Mouse (Mus musculus): Measurements from ENCODE around the gene Zbtb20. TPM values are rescaled to one million over a fixed set of nuclear protein-coding genes. Genes with fewer than 3 reads are reported as not detected.

Zbtb20 gene
- polyA plus RNA-seq, 1 experiment from 2014 or later, result 22.8 TPM

GRCm38 (mm10) chr16:43286783-43287383 lies 411.2 kb downstream of the Zbtb20 start:
- Histone ChIP-seq H3K27ac (no peak overlapping the region), H3K27me3 (no peaks in the 10 kb centered on the region), H3K4me2 (replicated peaks) (no peak overlapping the region), H3K9me3 (no peaks in the 10 kb centered on the region), H3K9ac (no peak overlapping the region), H3K36me3 (no peaks in the 10 kb centered on the region), H3K4me3 (no peak overlapping the region), H3K4me1 (0 out of 2 replicates have a peak, but pooled peaks cover 7% of the 10 kb centered on the region)
- ATAC-seq (ENCODE audit: low FRiP score, low read depth), result no peak
- 70% methylated on average over 1 of the region's 1 CpGs for WGBS

DNA sequence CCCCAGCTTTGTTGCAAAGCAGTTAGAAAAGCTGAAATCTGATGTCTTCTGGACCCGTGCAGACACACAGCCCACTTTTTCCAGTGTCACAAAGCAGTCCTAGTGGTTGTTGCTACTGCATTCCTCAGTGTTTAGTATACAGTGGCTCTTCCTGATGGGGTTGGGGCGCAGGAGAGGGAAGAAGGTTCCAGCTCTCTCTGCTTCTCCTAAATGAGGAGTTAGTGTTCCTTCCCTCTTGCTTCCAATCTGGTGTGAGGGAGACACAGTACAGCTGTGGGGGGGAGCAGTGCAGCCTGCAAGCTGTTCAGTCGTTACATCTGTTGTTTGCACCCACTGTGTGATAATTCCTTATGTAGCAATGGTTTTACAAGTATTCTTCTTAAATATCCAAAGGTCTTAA lies 415.7 kb downstream of the Zbtb20 start:
- 53% methylated on average over 3 of the region's 3 CpGs for WGBS
- ATAC-seq (ENCODE audit: low FRiP score, low read depth), result no peak
- H3K27ac ChIP-seq, result no peak overlapping the region

GRCm38 (mm10) chr16:43297953-43298596 lies 422.4 kb downstream of the Zbtb20 start:
- WGBS, result 77% methylated on average over 5 of the region's 5 CpGs
- H3K27ac ChIP-seq, result no peak overlapping the region; the same call in 1 of the 2 replicates
- H3K4me3 ChIP-seq, result no peak overlapping the region
- H3K36me3 ChIP-seq, result no peaks in the 10 kb centered on the region
- no peak overlapping the region for H3K9ac ChIP-seq
- no peak for ATAC-seq (ENCODE audit: low FRiP score, low read depth)
- H3K27me3 ChIP-seq, result no peaks in the 10 kb centered on the region
- H3K9me3 ChIP-seq, result no peaks in the 10 kb centered on the region
- H3K4me1 ChIP-seq, result peaks cover 11% of the 10 kb centered on the region
- H3K4me2 ChIP-seq (replicated peaks), result no peak overlapping the region

More for the DNA sequence above, 415.7 kb downstream of the Zbtb20 start:
- Histone ChIP-seq H3K4me1 (0 out of 2 replicates have a peak, but pooled peaks cover 5% of the 10 kb centered on the region), H3K27me3 (no peaks in the 10 kb centered on the region), H3K36me3 (no peaks in the 10 kb centered on the region), H3K4me2 (replicated peaks) (no peak overlapping the region), H3K9ac (no peak overlapping the region), H3K9me3 (no peaks in the 10 kb centered on the region), H3K4me3 (no peak overlapping the region)

DNA sequence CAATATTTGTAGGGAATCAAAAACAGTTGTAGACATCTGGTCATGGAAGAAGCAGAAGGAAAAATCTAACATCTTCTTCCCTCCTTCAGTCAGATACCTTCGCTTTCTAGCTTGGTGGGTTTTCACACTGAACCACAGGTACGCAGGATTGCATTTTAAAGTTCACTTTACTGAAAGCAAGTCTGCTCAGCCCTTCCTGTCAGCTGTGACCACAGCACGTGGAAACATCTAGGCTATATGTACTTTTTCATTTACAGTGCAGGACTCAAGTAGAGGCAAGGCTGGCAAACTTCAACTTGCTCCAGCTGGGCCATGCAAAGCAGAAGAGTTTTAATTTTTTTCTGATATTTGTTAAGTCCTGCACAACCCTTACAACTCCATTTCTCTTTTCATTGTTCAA lies 424.7 kb downstream of the Zbtb20 start:
- WGBS, result 71% methylated on average over 3 of the region's 3 CpGs
- H3K4me2 ChIP-seq (replicated peaks), result no peak overlapping the region
- H3K4me1 ChIP-seq, result peaks cover 11% of the 10 kb centered on the region

GRCm38 (mm10) chr16:43302171-43302570 lies 426.5 kb downstream of the Zbtb20 start:
- 86% methylated on average over 2 of the region's 2 CpGs for WGBS
- no peak for ATAC-seq (ENCODE audit: low FRiP score, low read depth)

More for the DNA sequence above, 424.7 kb downstream of the Zbtb20 start:
- Histone ChIP-seq H3K9ac (no peak overlapping the region), H3K27me3 (no peaks in the 10 kb centered on the region), H3K9me3 (no peaks in the 10 kb centered on the region), H3K36me3 (no peaks in the 10 kb centered on the region), H3K27ac (no peak overlapping the region), H3K4me3 (no peak overlapping the region)
- ATAC-seq (ENCODE audit: low FRiP score, low read depth), result no peak

DNA sequence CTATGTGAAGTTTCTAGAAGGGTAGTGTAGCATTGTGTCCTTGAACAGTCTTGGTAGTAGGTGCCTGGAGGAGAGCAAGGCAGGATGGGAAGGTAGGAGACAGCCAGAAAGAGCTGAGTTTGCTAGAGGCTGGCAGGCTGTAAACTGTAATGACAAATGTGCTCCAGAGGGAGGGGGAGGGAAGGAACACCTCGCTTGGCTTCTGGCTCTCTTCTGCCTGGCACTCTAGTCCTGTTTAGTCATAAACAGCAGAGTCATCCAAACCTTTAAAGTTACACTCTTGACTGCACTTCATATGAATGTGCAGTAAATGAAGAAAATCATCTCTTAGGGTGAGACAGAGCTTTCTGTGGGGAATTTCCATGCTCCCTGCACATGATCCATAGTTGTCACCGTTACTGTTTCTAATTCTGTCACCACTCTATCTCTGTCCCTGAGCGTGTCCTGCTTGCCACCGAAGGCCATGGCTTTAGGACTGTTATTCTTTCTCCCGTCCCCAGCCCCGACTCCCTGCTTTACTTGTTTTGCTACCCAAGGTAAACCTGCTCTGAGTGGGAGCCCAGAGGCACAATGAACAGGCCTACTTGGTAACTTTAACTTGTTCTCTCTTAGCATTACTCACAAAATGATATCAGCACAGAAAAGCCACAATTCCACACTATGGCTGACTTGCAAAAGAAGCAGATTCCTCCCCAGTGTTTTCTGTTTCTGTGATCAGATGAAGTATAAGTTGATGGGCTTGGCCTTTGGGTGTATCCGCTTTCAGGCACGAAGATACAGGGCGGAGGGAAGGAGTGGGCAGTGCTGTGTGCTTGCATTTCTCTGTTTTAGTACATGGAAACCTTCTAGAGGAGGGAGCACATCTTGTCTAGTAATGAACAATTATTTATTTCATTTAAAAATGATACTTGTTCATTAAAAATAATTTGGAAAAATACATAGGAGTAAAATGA lies 427.8 kb downstream of the Zbtb20 start:
- WGBS, result 48% methylated on average over 9 of the region's 9 CpGs
- Histone ChIP-seq H3K27ac (no peak overlapping the region; the same call in 1 of the 2 replicates), H3K4me3 (no peak overlapping the region)

More at GRCm38 (mm10) chr16:43302171-43302570, 426.5 kb downstream of the Zbtb20 start:
- H3K9ac ChIP-seq, result no peak overlapping the region
- H3K4me3 ChIP-seq, result no peak overlapping the region
- H3K4me2 ChIP-seq (replicated peaks), result no peak overlapping the region
- H3K27me3 ChIP-seq, result no peaks in the 10 kb centered on the region
- no peak overlapping the region for H3K27ac ChIP-seq
- H3K36me3 ChIP-seq, result no peaks in the 10 kb centered on the region
- H3K4me1 ChIP-seq, result peaks cover 8% of the 10 kb centered on the region
- H3K9me3 ChIP-seq, result no peaks in the 10 kb centered on the region

GRCm38 (mm10) chr16:43309968-43310431 lies 434.3 kb downstream of the Zbtb20 start:
- no peaks in the 10 kb centered on the region for H3K27me3 ChIP-seq
- 19% methylated on average over 4 of the region's 4 CpGs for WGBS
- H3K27ac ChIP-seq, result peak overlapping the region; percentile 17; the same call in 1 of the 2 replicates
- H3K4me1 ChIP-seq, result peaks cover 20% of the 10 kb centered on the region
- no peak overlapping the region for H3K9ac ChIP-seq
- peak overlapping the region; percentile 15; the same call in 1 of the 2 replicates for H3K4me2 ChIP-seq (replicated peaks)
- H3K4me3 ChIP-seq, result no peak overlapping the region
- H3K36me3 ChIP-seq, result no peaks in the 10 kb centered on the region
- ATAC-seq (ENCODE audit: low FRiP score, low read depth), result no peak
- no peaks in the 10 kb centered on the region for H3K9me3 ChIP-seq

More for the DNA sequence above, 427.8 kb downstream of the Zbtb20 start:
- no peak for ATAC-seq (ENCODE audit: low FRiP score, low read depth)
- no peaks in the 10 kb centered on the region for H3K36me3 ChIP-seq
- H3K9me3 ChIP-seq, result no peaks in the 10 kb centered on the region
- H3K27me3 ChIP-seq, result no peaks in the 10 kb centered on the region
- H3K4me1 ChIP-seq, result peaks cover 4% of the 10 kb centered on the region
- no peak overlapping the region for H3K9ac ChIP-seq
- no peak overlapping the region for H3K4me2 ChIP-seq (replicated peaks)

DNA sequence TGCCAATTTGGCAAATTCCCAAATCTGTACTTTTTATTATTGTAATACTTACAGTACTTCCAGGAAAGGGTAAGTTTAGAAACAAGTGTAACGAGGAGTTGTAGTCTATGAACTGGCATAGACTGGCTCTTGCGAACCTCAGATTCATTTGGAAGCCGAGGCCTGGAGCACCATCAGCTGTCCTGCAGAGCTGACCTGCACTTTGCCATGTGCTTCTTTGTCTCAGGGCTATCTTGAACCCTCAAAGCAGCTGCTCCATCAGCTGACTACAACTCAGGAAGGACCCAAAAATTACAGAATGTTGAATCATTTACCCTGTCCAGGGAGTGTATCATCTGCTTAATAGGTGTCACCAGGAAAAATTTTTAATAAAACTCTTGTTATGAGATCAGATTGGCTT lies 448.3 kb downstream of the Zbtb20 start:
- Histone ChIP-seq H3K36me3 (no peaks in the 10 kb centered on the region), H3K9ac (no peak overlapping the region), H3K27me3 (no peaks in the 10 kb centered on the region), H3K4me2 (replicated peaks) (no peak overlapping the region), H3K9me3 (no peaks in the 10 kb centered on the region), H3K4me3 (no peak overlapping the region), H3K4me1 (no peaks in the 10 kb centered on the region), H3K27ac (no peak overlapping the region)
- WGBS, result 75% methylated on average over 3 of the region's 3 CpGs
- ATAC-seq (ENCODE audit: low FRiP score, low read depth), result no peak

DNA sequence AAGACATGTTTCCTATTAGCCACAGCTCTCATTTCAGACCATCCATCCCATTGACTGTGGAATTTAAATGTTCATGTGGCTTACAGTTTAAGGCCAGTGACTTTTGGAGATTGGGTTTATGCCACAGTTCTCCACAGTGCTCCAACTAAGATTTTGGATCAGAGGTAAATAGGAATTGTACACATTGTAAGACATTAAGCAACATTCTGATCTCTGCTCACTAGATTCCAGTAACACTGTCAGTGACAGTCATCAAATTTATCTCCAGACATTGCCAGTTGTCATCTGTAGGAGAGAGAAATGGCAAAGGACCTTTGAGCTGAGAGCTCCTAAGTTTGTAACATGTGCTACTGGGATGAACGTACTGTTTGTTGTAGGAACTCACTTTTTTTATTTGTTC lies 452.5 kb downstream of the Zbtb20 start:
- no peak overlapping the region for H3K4me2 ChIP-seq (replicated peaks)
- H3K27ac ChIP-seq, result no peak overlapping the region
- H3K9ac ChIP-seq, result no peak overlapping the region
- no peak overlapping the region for H3K4me3 ChIP-seq
- H3K4me1 ChIP-seq, result no peaks in the 10 kb centered on the region
- no peaks in the 10 kb centered on the region for H3K9me3 ChIP-seq
- ATAC-seq (ENCODE audit: low FRiP score, low read depth), result no peak
- no peaks in the 10 kb centered on the region for H3K27me3 ChIP-seq
- no peaks in the 10 kb centered on the region for H3K36me3 ChIP-seq
- 88% methylated on average over 1 of the region's 1 CpGs for WGBS

DNA sequence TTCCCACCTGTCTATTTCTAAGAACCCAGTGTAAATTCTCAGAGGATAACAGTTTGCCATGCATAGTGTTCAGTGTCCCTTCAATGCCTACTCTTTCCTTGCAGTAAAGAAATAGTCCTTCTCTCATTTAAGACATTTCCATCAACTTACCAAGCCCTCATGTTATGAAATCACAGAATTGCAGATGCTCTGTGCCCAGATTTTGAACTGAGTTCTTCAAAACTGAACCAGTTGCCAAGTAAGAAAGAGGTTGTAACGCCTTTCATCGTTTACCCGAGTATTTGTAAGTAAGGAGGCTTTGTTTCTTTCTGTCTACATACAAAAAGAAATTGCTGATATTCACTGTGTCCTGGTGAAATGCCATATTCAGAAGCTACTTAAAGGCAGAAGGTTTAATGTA lies 454.5 kb downstream of the Zbtb20 start:
- no peaks in the 10 kb centered on the region for H3K36me3 ChIP-seq
- no peak overlapping the region for H3K9ac ChIP-seq
- H3K9me3 ChIP-seq, result no peaks in the 10 kb centered on the region
- no peak for ATAC-seq (ENCODE audit: low FRiP score, low read depth)
- H3K4me2 ChIP-seq (replicated peaks), result no peak overlapping the region
- H3K27me3 ChIP-seq, result no peaks in the 10 kb centered on the region
- peaks cover 12% of the 10 kb centered on the region for H3K4me1 ChIP-seq
- 91% methylated on average over 3 of the region's 3 CpGs for WGBS
- no peak overlapping the region for H3K27ac ChIP-seq
- no peak overlapping the region for H3K4me3 ChIP-seq

- Histone ChIP-seq H3K4me3 (no peak overlapping the region), H3K9ac (no peak overlapping the region), H3K4me1 (peaks cover 18% of the 10 kb centered on the region), H3K27me3 (no peaks in the 10 kb centered on the region), H3K9me3 (no peaks in the 10 kb centered on the region), H3K36me3 (no peaks in the 10 kb centered on the region), H3K4me2 (replicated peaks) (no peak overlapping the region), H3K27ac (no peak overlapping the region)
- 67% methylated on average over 3 of the region's 3 CpGs for WGBS
- 0 out of 2 replicates have a peak, but pooled peaks have one; percentile 54 for ATAC-seq (ENCODE audit: low FRiP score, low read depth)
Observed at GRCm38 (mm10) chr16:43331440-43331839, 455.8 kb downstream of the Zbtb20 start.

- H3K4me2 ChIP-seq (replicated peaks), result no peak overlapping the region
- no peak overlapping the region for H3K27ac ChIP-seq
- ATAC-seq (ENCODE audit: low FRiP score, low read depth), result no peak
- WGBS, result 37% methylated on average over 2 of the region's 2 CpGs
- no peaks in the 10 kb centered on the region for H3K36me3 ChIP-seq
- no peak overlapping the region for H3K4me3 ChIP-seq
- H3K9ac ChIP-seq, result no peak overlapping the region
- H3K4me1 ChIP-seq, result peaks cover 18% of the 10 kb centered on the region
- H3K9me3 ChIP-seq, result no peaks in the 10 kb centered on the region
- no peaks in the 10 kb centered on the region for H3K27me3 ChIP-seq
Observed at GRCm38 (mm10) chr16:43332734-43333133, 457.1 kb downstream of the Zbtb20 start.

Data from limb, embryonic 13.5 days (tissue).